Comparison of ENCODE assay signal across 15 mouse cellular contexts in genomic region chr15:63163550-63164279, GRCm38 (mm10).
DNase-seq lines count a peak whose midpoint lies in the region; ATAC-seq and TF ChIP-seq lines count a peak whose summit lies in the region.
"Had no signal": no experiment of that assay in that cellular context is flagged by ENCODE, and none has a peak within 500 bp of the region (broad histone marks: within the 10 kb centered on the region; RNA-seq: fewer than 3 reads in every experiment).

No protein-coding gene starts in this region.

- H3K4me2 ChIP-seq in kidney, embryonic 14.5 days (replicated peaks; ENCODE audit: low read depth, low read length) = no peak overlapping the region
- no peak overlapping the region for H3K4me2 ChIP-seq in intestine, embryonic 14.5 days (ENCODE audit: low read length)
- H3K4me2 ChIP-seq in stomach, embryonic 16.5 days (ENCODE audit: low read depth, low read length) = no peak overlapping the region
- H3K4me2 ChIP-seq in hindbrain, embryonic 11.5 days (replicated peaks; ENCODE audit: low read depth, low read length) = no peak overlapping the region
- H3K4me2 ChIP-seq: limb, embryonic 15.5 days; midbrain, embryonic 12.5 days had no signal

- peak overlapping the region; percentile 70; the same call in 1 of the 2 replicates for H3K27ac ChIP-seq in kidney, embryonic 14.5 days (ENCODE audit: low read depth, low read length)
- H3K27ac ChIP-seq in kidney, adult 2 months (ENCODE audit: insufficient read depth, low read depth, low read length) = no peak overlapping the region
- peak overlapping the region; percentile 64 for H3K27ac ChIP-seq in intestine, embryonic 14.5 days (ENCODE audit: low read depth)
- H3K27ac ChIP-seq in stomach, embryonic 16.5 days (ENCODE audit: low read length) = peak overlapping the region; percentile 60; the same call in 1 of the 2 replicates
- H3K27ac ChIP-seq in hindbrain, embryonic 11.5 days (ENCODE audit: low read depth, low read length) = no peak overlapping the region
- H3K27ac ChIP-seq: heart, adult 2 months; limb, embryonic 15.5 days; midbrain, embryonic 12.5 days had no signal

- H3K9ac ChIP-seq in kidney, embryonic 14.5 days (ENCODE audit: low read depth, low read length) = no peak overlapping the region
- H3K9ac ChIP-seq in intestine, embryonic 14.5 days (ENCODE audit: low read length) = no peak overlapping the region
- no peak overlapping the region for H3K9ac ChIP-seq in stomach, embryonic 16.5 days (ENCODE audit: low read length)
- no peak overlapping the region for H3K9ac ChIP-seq in hindbrain, embryonic 11.5 days (ENCODE audit: low read depth, low read length)
- H3K9ac ChIP-seq: limb, embryonic 15.5 days; midbrain, embryonic 12.5 days had no signal

- peak; percentile 92 for ATAC-seq in kidney, embryonic 14.5 days (ENCODE audit: low FRiP score, low TSS enrichment)
- ATAC-seq in intestine, embryonic 14.5 days (replicated peaks; ENCODE audit: low FRiP score, low TSS enrichment, low read depth) = peak; percentile 74
- peak; percentile 92 for ATAC-seq in stomach, embryonic 16.5 days (ENCODE audit: insufficient read depth, low FRiP score)
- ATAC-seq in hindbrain, embryonic 11.5 days (ENCODE audit: low FRiP score) = no peak

- DNase-seq in kidney, adult 2 months = no peak
- DNase-seq in ovary, adult 18-20 months (ENCODE audit: low spot score) = peak; percentile 18
- DNase-seq in ovary, postnatal 10 days (ENCODE audit: low spot score) = no peak
- peak; percentile 73 for DNase-seq in intestine, embryonic 14.5 days (ENCODE audit: low spot score)
- no peak for DNase-seq in Muller cell, postnatal 12 days (ENCODE audit: inconsistent ontology term)
- no peak for DNase-seq in hindbrain, embryonic 11.5 days (ENCODE audit: low spot score)
- DNase-seq: cerebellum, adult 11 months; heart, adult 2 months; kidney, adult 11 months; right cerebral cortex, postnatal 25 days had no signal

- no peaks in the 10 kb centered on the region for H3K9me3 ChIP-seq in kidney, embryonic 14.5 days (ENCODE audit: control insufficient read depth, low read length)
- no peaks in the 10 kb centered on the region for H3K9me3 ChIP-seq in intestine, embryonic 14.5 days (ENCODE audit: control insufficient read depth, low read length)
- no peaks in the 10 kb centered on the region for H3K9me3 ChIP-seq in stomach, embryonic 16.5 days (replicated peaks; ENCODE audit: control insufficient read depth, low read length)
- no peaks in the 10 kb centered on the region for H3K9me3 ChIP-seq in hindbrain, embryonic 11.5 days (ENCODE audit: control insufficient read depth, low read length)
- H3K9me3 ChIP-seq: limb, embryonic 15.5 days; midbrain, embryonic 12.5 days had no signal

- no peaks in the 10 kb centered on the region for H3K36me3 ChIP-seq in kidney, embryonic 14.5 days (ENCODE audit: control insufficient read depth, insufficient read depth, low read length)
- no peaks in the 10 kb centered on the region for H3K36me3 ChIP-seq in kidney, adult 2 months (ENCODE audit: control insufficient read depth, insufficient read depth, low read length)
- no peaks in the 10 kb centered on the region for H3K36me3 ChIP-seq in intestine, embryonic 14.5 days (ENCODE audit: control insufficient read depth, insufficient read depth, low read length)
- no peaks in the 10 kb centered on the region for H3K36me3 ChIP-seq in stomach, embryonic 16.5 days (ENCODE audit: control insufficient read depth, insufficient read depth, low read length)
- no peaks in the 10 kb centered on the region for H3K36me3 ChIP-seq in hindbrain, embryonic 11.5 days (ENCODE audit: control insufficient read depth, insufficient read depth, low read length)
- H3K36me3 ChIP-seq: limb, embryonic 15.5 days; midbrain, embryonic 12.5 days had no signal

- no peak for TF ChIP-seq CTCF in kidney, adult 2 months (conservative IDR thresholded peaks at IDR 0.05; ENCODE audit: insufficient read depth, insufficient read length, low read depth, low read length)

- no peak for TF ChIP-seq POLR2A in kidney, adult 2 months (IDR thresholded peaks at IDR 0.05; ENCODE audit: low read depth, low read length)

- no peaks in the 10 kb centered on the region for H3K27me3 ChIP-seq in kidney, embryonic 14.5 days (ENCODE audit: control insufficient read depth, insufficient read depth, low read length)
- H3K27me3 ChIP-seq in kidney, adult 2 months (replicated peaks; ENCODE audit: control insufficient read depth, insufficient read depth, low read length) = no peaks in the 10 kb centered on the region
- H3K27me3 ChIP-seq in intestine, embryonic 14.5 days (replicated peaks; ENCODE audit: control insufficient read depth, insufficient read depth, low read length) = no peaks in the 10 kb centered on the region
- H3K27me3 ChIP-seq in stomach, embryonic 16.5 days (ENCODE audit: control insufficient read depth, insufficient read depth, low read length) = no peaks in the 10 kb centered on the region
- no peaks in the 10 kb centered on the region for H3K27me3 ChIP-seq in hindbrain, embryonic 11.5 days (ENCODE audit: control insufficient read depth, insufficient read depth, low read length)
- H3K27me3 ChIP-seq: CH12.LX; limb, embryonic 15.5 days; midbrain, embryonic 12.5 days had no signal

- H3K4me1 ChIP-seq in kidney, embryonic 14.5 days (ENCODE audit: control insufficient read depth, insufficient read depth, low read length) = no peaks in the 10 kb centered on the region; the same call in 1 of the 2 replicates
- H3K4me1 ChIP-seq in kidney, adult 2 months (ENCODE audit: control insufficient read depth, insufficient read depth, low read length) = no peaks in the 10 kb centered on the region
- H3K4me1 ChIP-seq in intestine, embryonic 14.5 days (replicated peaks; ENCODE audit: control insufficient read depth, insufficient read depth, low read length) = peaks cover 17% of the 10 kb centered on the region
- H3K4me1 ChIP-seq in stomach, embryonic 16.5 days (ENCODE audit: control insufficient read depth, insufficient read depth, low read length) = peaks cover 15% of the 10 kb centered on the region; the same call in 1 of the 2 replicates
- H3K4me1 ChIP-seq in hindbrain, embryonic 11.5 days (replicated peaks; ENCODE audit: control insufficient read depth, insufficient read depth, low read length) = no peaks in the 10 kb centered on the region
- H3K4me1 ChIP-seq: midbrain, embryonic 12.5 days had no signal

- 3% methylated on average over 6 of the region's 6 CpGs for WGBS in kidney, embryonic 14.5 days
- 26% methylated on average over 6 of the region's 6 CpGs for WGBS in kidney, adult 2 months
- 6% methylated on average over 6 of the region's 6 CpGs for WGBS in intestine, embryonic 14.5 days
- WGBS in stomach, embryonic 16.5 days = 8% methylated on average over 6 of the region's 6 CpGs
- WGBS in hindbrain, embryonic 11.5 days = 52% methylated on average over 6 of the region's 6 CpGs

- H3K4me3 ChIP-seq in kidney, embryonic 14.5 days (ENCODE audit: low read length) = no peak overlapping the region
- no peak overlapping the region for H3K4me3 ChIP-seq in kidney, adult 2 months (ENCODE audit: insufficient read depth, low read depth, low read length)
- no peak overlapping the region for H3K4me3 ChIP-seq in intestine, embryonic 14.5 days (ENCODE audit: low read depth, low read length)
- no peak overlapping the region for H3K4me3 ChIP-seq in stomach, embryonic 16.5 days (replicated peaks; ENCODE audit: low read length)
- H3K4me3 ChIP-seq in hindbrain, embryonic 11.5 days (ENCODE audit: low read depth, low read length) = no peak overlapping the region
- H3K4me3 ChIP-seq: heart, adult 2 months; limb, embryonic 15.5 days; midbrain, embryonic 12.5 days had no signal

Comparison
In these comparisons a context has a peak if more than half of its experiments do, and no peak if none do; other contexts are left out.
1. H3K27ac ChIP-seq: peak in kidney, embryonic 14.5 days (single experiment), intestine, embryonic 14.5 days (single experiment) and stomach, embryonic 16.5 days (single experiment); none in kidney, adult 2 months (single experiment) and hindbrain, embryonic 11.5 days (single experiment).
2. DNase-seq: peak in ovary, adult 18-20 months (single experiment) and intestine, embryonic 14.5 days (single experiment); none in kidney, adult 2 months (single experiment), ovary, postnatal 10 days (single experiment), Muller cell, postnatal 12 days (single experiment) and hindbrain, embryonic 11.5 days (single experiment).